Mouse (Mus musculus): Measurements from ENCODE around the gene Cacna1d. TPM values are rescaled to one million over a fixed set of nuclear protein-coding genes. Genes with fewer than 3 reads are reported as not detected.
A peak's percentile ranks its signal among the peaks of the same experiment; 100 is the strongest.

The Cacna1d gene
- total RNA-seq, 2 experiments from 2014 or later = 43.1 to 59.1 TPM

GRCm38 (mm10) chr14:30078115-30078808 lies 413.0 kb downstream of the Cacna1d start:
- DNase-seq (ENCODE audit: low spot score in 2 of 2) = no peak
- intact Hi-C loops (cut with DNase I) = no loop called here

DNA sequence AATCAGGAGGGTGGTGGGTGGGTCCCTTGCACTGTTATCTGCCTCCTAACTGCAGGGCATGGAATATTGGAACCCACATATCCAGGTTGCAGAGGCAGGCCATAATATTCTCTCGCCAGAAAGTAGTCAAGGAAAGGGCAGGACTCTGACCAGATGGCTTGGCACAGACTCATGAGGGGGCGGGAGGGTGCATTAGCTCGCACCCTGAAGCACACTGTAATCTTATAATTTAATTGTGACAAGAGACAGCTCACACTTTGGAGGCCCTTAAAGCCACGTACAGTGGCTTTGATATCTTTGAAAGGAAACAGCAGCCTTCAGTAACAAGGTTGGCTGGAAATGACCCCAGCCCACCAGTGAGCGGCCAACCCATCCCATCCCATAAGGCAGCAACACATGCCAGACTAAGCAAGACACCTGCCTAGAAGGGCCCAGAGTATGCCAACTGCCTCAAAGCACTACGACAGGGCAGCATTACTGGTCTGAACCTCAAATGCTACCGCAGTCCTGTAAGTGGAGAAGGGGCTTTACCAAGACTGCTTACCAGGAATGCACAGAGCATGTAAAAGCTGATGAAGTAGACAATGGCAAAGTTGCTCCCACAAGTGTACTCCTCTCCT lies 415.9 kb downstream of the Cacna1d start:
- intact Hi-C loops (cut with DNase I) = no loop called here
- DNase-seq (ENCODE audit: low spot score in 2 of 2) = no peak

GRCm38 (mm10) chr14:30068566-30068965 lies 422.7 kb downstream of the Cacna1d start:
- no peak for DNase-seq (ENCODE audit: low spot score in 2 of 2)
- intact Hi-C loops (cut with DNase I) = no loop called here

DNA sequence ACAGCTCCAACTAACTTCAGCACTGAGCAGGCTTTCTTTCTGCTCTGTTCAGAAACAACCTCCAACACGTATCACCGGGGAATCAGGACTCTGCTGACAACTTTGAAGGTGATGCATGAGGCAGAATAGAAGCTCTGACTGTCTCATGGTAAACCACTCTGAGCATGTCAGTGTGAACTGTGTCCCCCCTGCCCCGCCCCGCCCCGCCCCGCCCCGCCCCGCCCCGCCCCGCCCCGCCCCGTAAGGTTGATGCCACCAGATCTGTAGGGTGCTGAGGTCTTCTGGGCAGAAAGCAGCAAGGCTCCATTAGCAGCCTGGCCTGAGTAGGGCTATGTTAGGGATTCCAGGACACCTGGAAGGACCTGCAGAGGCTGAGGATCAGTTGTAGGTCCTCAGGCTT lies 424.5 kb downstream of the Cacna1d start:
- no peak for DNase-seq (ENCODE audit: low spot score in 2 of 2)
- intact Hi-C loops (cut with DNase I) = no loop called here

DNA sequence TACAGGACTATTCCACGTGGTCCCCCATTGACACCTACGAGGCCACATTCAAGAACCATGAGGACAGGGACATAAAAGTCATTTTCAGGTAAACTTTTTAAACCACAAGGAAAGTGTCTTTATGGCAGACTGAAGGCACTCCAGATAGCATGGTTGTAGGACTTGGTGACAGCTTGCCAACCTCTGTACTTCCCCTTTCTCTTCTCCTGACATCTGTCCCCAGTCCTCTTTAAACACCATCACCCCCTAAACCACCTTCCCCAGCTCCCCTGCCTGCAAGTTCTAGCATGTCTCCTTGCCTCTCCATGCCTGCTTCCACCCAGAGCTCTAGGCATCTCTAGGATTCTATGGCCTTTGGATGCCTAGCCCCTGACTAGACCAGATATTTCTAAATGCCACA lies 426.4 kb downstream of the Cacna1d start:
- intact Hi-C loops (cut with DNase I) = no loop called here
- no peak for DNase-seq (ENCODE audit: low spot score in 2 of 2)

DNA sequence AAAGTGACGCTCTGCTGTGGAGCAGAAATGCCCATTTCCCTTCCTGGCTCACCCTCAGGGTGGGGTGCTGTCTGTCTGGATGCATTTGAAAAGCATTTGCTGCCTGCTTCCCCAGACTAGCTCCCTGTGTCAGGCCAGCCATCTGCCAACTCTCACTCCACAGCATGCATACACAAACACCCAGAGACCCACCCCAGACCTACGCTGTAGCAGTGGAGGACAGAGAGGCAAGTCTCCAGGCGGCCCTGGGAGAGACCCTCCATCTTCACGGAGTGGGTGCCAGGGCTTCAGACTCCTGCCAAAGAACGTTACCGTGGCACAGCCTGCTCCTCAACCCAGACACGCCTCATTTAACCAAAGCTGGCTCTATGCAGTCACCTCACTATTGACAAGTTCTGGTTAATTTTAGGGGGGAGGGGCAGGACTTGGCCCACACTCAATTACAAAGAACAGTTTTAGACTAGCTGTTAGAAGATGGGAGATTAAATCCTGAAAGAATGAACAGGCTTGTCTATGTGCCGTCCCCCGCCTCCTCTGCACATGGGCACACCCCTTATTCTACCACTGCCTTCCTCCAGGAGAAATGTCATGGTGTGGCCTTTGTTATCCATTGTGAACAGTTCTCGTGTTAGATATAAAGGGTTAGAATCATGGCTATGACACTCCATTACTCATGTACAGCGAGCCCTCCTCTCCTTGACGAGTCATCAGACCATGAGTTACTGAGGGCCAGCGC lies 435.1 kb downstream of the Cacna1d start:
- DNase-seq (ENCODE audit: low spot score in 2 of 2) = peak in 1 of 2 experiments; percentile 16
- intact Hi-C loops (cut with DNase I) = no loop called here

DNA sequence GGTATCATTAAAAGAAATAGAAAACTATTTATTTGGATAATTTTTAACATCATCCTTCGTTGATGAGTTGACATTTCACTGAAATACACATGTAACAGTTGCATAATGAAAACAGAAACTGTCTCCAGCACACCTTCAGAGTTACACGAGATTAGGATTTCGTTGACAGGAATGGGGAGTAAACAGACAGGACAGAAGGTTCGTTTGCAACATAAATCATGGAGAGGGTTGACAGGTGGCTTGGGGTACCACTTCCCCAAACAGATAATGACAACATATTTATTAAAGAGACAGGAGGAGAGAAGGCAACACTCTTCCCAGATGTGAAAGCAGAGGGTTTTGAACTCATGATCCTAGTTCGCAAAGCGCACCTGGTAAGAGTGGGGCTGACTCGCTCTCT lies 436.3 kb downstream of the Cacna1d start:
- no peak for DNase-seq (ENCODE audit: low spot score in 2 of 2)
- intact Hi-C loops (cut with DNase I) = no loop called here

DNA sequence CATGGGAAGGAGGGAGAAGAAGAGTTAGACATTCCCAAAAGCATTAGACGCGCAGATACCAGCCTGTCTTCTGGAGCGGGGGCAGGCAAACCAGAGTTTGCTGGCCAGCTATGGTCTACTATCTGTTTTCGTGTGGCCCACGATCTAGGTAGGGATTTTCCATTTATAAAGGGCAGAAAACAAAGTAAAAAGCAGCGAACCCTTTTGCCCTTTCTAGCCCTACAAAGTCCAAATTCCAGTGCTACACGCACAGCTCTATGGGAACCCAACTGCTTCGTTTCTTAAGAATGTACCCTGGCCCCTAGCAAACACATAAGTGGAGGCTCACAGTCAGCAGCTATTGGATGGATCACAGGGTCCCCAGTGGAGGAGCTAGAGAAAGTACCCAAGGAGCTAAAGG lies 441.0 kb downstream of the Cacna1d start:
- intact Hi-C loops (cut with DNase I) = no loop called here
- no peak for DNase-seq (ENCODE audit: low spot score in 2 of 2)

GRCm38 (mm10) chr14:30048049-30048448 lies 443.2 kb downstream of the Cacna1d start:
- intact Hi-C loops (cut with DNase I) = no loop called here
- no peak for DNase-seq (ENCODE audit: low spot score in 2 of 2)

- intact Hi-C loops (cut with DNase I) = no loop called here
- peak in 1 of 2 experiments; percentile 17 for DNase-seq (ENCODE audit: low spot score in 2 of 2)
These were observed 444.3 kb downstream of the Cacna1d start for GRCm38 (mm10) chr14:30046976-30047375.

DNA sequence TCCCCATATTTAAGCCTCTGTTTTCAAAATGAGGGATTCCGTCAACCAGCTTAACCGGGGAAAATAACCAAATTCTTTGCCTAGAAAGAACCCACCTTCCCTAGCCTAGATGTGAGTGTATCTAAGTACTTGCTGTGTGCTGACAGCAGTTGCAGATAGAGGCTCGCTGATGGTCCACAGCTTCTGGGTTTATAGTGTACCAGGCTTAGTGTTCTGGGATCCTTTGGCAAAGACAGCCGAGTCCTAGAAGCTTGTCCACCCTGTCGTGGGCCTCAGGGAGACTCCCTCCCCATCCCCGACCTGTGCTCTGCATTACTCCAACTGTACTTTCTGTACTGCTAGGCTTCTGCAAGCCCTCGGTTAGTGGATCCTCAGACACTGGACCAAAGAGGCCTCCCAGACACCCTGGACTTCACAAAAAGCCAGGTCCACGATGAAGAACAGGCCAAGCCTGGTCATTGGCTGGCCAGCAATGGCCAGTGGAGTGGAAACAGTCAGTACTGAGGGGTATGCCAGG lies 445.5 kb downstream of the Cacna1d start:
- no peak for DNase-seq (ENCODE audit: low spot score in 2 of 2)
- intact Hi-C loops (cut with DNase I) = no loop called here

- no peak for DNase-seq (ENCODE audit: low spot score in 2 of 2)
- intact Hi-C loops (cut with DNase I) = no loop called here
These were observed 446.0 kb downstream of the Cacna1d start for GRCm38 (mm10) chr14:30045239-30045638.

DNA sequence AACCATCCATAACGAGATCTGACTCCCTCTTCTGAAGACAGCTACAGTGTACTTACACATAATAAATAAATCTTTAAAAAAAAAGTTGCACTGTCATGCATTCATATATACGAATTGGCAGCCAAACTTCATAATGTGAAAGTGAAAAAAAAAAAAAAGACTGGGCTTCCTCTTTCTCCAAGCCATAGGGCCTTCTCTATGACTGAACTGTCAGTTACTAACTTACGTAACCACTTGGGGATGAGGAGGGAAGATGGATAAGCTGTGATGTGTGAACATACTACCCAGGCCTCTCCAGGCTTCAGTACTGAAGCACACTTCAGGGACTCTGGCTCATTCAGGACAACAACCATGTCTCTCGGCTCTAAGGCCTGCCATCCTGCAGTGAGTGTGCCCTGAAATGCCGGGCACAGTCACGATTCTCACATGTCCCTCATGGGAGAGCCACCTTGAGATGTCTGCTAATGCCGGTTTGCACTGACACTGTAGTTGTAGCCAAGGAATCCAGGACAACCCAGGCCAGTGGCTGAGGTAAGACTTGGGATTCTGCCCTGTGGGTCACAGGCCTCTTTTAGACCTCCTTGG lies 447.8 kb downstream of the Cacna1d start:
- no peak for DNase-seq (ENCODE audit: low spot score in 2 of 2)
- intact Hi-C loops (cut with DNase I) = no loop called here

- no peak for DNase-seq (ENCODE audit: low spot score in 2 of 2)
- intact Hi-C loops (cut with DNase I) = no loop called here
These were observed 449.4 kb downstream of the Cacna1d start for GRCm38 (mm10) chr14:30041836-30042235.

- DNase-seq (ENCODE audit: low spot score in 2 of 2) = no peak
- intact Hi-C loops (cut with DNase I) = no loop called here
These were observed 451.8 kb downstream of the Cacna1d start for GRCm38 (mm10) chr14:30039413-30039812.

DNA sequence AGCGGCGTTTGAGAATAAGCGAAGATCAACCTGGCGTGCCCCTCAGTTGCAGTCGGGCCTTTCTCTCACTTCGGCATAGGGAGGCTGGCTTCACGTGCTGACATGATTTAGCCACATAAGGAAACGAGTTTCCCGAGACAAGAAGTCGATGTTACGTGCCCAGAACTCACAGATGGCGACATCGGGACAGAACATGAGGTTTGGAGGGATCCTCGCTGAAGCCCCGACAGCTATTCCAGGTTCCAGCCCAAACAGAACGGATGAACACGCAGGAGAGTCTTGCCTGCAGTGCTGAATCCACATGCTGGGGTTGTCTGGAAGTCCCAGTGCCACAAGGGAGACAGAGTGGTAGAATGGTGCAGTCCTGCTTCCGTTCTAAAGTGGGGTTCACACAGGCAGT lies 452.8 kb downstream of the Cacna1d start:
- peak in 1 of 2 experiments; percentile 27 for DNase-seq (ENCODE audit: low spot score in 2 of 2)
- intact Hi-C loops (cut with DNase I) = no loop called here

- DNase-seq (ENCODE audit: low spot score in 2 of 2) = no peak
- intact Hi-C loops (cut with DNase I) = no loop called here
These were observed 457.9 kb downstream of the Cacna1d start for GRCm38 (mm10) chr14:30033405-30033804.

- no peak for DNase-seq (ENCODE audit: low spot score in 2 of 2)
- intact Hi-C loops (cut with DNase I) = no loop called here
These were observed 463.9 kb downstream of the Cacna1d start for GRCm38 (mm10) chr14:30027378-30027777.

DNA sequence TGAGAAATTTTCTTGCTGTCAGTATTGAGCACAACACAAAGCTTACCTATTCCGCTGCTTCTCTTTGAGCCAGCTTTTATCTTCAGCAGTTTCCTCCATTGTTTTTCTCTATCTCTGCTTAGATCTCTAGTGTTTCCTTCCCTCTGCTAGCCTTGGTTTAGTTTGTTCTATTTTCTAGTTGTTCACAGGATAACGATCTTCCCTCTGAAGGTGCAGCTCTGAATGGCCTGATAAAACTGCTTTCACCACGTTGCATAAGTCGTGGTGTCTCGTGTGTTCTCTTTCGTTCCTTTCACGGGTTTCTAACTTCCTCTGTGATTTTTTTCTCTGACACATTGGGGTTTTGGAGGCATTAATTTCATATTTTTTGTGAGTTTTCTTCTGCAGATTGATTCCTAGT lies 466.9 kb downstream of the Cacna1d start:
- intact Hi-C loops (cut with DNase I) = no loop called here
- DNase-seq (ENCODE audit: low spot score in 2 of 2) = no peak

DNA sequence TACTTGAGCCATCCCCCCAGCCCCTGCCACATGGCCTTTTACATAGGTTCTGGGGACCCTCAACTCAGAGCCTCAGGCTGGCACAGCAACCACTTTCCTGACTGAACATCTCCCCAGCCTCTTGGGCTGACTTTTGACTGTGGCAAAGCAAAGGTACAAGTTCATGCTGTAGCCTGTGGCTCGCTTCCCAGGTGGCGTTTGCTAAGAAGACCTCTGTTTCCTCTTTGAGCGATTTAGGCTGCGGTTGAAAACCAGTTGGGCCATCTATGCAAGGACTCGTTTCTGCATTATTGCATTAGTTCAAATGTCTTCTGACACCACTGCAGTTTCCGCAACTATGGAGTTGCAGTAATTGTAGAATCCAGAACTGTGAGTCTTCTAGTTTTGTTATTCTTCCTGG lies 468.8 kb downstream of the Cacna1d start:
- intact Hi-C loops (cut with DNase I) = no loop called here
- no peak for DNase-seq (ENCODE audit: low spot score in 2 of 2)
